Mouse (Mus musculus) C2C12 (cell line): ENCODE data around the gene Dcps.

Experiments used
- CEBPB ChIP-seq: IDR thresholded peaks from one replicate; pipeline ENCODE4 v1.6.1; 2011; ENCODE audit warnings: low read depth, mild to moderate bottlenecking, control low read depth, moderate library complexity
- CTCF ChIP-seq: IDR thresholded peaks from one replicate; pipeline ENCODE4 v1.5.1; 2011; ENCODE audit not compliant: control insufficient read depth, insufficient read depth, insufficient read length
- FOSL1 ChIP-seq: IDR thresholded peaks from one replicate; pipeline ENCODE4 v1.8.0; 2011; ENCODE audit warnings: mild to moderate bottlenecking, low read length; ENCODE audit not compliant: poor library complexity, insufficient read depth, severe bottlenecking
- MAX ChIP-seq: IDR thresholded peaks from one replicate; pipeline ENCODE4 v1.6.1; 2011; ENCODE audit warnings: mild to moderate bottlenecking, control low read depth
- MYOD1 ChIP-seq: IDR thresholded peaks from one replicate; pipeline ENCODE4 v1.6.1; 2011; ENCODE audit warnings: low read depth; ENCODE audit not compliant: control insufficient read depth, insufficient read length
- MYOG ChIP-seq: IDR thresholded peaks from one replicate; pipeline ENCODE4 v1.6.1; 2011; ENCODE audit not compliant: control insufficient read depth, insufficient read length; ENCODE audit errors: extremely low read depth
- USF1 ChIP-seq: IDR thresholded peaks from one replicate; pipeline ENCODE4 v1.6.1; 2011; ENCODE audit warnings: low read depth, mild to moderate bottlenecking, control low read depth, moderate library complexity

DNA sequence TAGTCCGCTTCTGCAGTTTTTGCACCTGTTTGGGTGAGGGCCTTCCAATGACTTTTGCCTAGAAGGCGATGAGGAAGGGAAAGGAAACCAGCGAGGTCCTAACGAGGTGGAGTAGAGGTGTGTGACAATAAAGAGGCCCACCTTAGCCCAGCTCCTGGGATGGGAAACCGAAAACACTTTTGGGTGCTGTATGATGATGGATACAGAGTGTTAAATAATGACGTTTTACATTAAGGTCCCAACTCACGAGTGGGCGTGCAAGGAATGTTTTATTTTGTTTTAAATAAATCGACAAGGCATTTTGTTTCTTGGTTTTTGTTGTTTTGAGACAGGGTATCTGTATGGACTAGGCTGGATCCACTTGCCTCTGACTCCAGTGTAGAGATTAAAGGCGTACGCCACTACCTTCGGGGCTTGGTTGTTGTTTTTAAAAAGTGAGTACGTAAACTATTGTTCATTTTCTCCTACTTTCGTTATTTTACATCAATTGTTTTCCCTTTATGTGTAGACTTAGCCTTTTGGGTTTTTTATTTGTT, 331 bp upstream of the Dcps start:
- no peak for TF ChIP-seq CTCF
- no peak for TF ChIP-seq USF1
- no peak for TF ChIP-seq MAX
- TF ChIP-seq MYOG = no peak
- TF ChIP-seq CEBPB = no peak
- TF ChIP-seq MYOD1 = peak; percentile 14
- TF ChIP-seq FOSL1 = no peak
